Mouse (Mus musculus) bone marrow macrophage, adult 2 months (primary cell): Measurements from ENCODE around the gene Slc22a20.

Experiments
- CTCF ChIP-seq: IDR thresholded peaks from 2 replicates; pipeline ENCODE4 v1.5.1; 2012; ENCODE audit warnings: low read depth, mild to moderate bottlenecking, low read length, moderate library complexity
- POLR2A ChIP-seq: IDR thresholded peaks from 2 replicates; pipeline ENCODE4 v1.6.1; 2012; ENCODE audit warnings: mild to moderate bottlenecking, low read depth, low read length, borderline replicate concordance

GRCm38 (mm10) chr19:5953201-5953770 is 32.7 kb downstream of the Slc22a20 start:
- no peak for TF ChIP-seq CTCF
- TF ChIP-seq POLR2A = no peak
